Comparison of ENCODE assay signal across 21 mouse cellular contexts in the genomic region with DNA sequence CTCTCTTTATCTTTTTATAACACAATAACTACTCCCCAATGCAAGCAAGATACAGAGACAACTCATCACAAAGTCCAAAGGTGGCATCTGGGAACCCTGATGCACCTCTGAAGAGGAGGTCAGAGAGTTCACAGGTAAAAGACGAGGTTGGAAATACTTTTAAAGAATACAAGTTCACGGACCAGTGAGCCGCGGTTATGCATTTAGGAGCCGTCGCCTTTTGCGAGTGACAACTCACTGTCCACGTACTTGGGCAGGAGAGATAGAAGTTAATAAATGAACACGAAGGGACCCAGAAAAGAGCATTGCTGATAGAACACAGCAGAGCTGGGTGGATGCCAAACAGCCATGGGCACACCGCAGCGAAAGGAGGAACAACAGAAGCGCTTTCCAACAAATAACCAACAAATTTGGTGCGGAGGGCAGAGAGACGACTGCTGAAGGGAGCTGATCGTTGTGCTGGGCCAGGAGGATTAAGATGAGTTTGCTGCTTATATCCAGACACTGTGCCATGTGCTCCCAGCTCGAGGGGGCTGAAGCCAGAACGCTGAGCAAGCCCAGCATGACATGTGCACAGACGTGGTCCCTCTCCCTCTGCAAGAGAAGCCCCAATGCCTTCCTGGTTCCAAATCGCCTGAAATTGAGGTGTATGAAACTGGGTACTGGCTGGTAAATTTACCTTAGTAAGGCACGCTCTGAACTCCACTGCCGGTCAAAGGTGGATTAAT. TPM values are rescaled to one million over a fixed set of nuclear protein-coding genes. Genes with fewer than 3 reads are reported as not detected.
DNase-seq lines count a peak whose midpoint lies in the region; ATAC-seq and TF ChIP-seq lines count a peak whose summit lies in the region.
"Had no signal": no experiment of that assay in that cellular context is flagged by ENCODE, and none has a peak within 500 bp of the region (broad histone marks: within the 10 kb centered on the region; RNA-seq: fewer than 3 reads in every experiment).

No protein-coding gene starts in this region.

- H3K4me2 ChIP-seq in hindbrain, postnatal 0 days (ENCODE audit: low read depth, low read length): no peak overlapping the region
- no peak overlapping the region for H3K4me2 ChIP-seq in hindbrain, embryonic 12.5 days (replicated peaks)
- no peak overlapping the region; the same call in 1 of the 2 replicates for H3K4me2 ChIP-seq in kidney, postnatal 0 days (ENCODE audit: low read length)
- H3K4me2 ChIP-seq: hindbrain, embryonic 13.5 days; neural tube, embryonic 13.5 days had no signal

- no peaks in the 10 kb centered on the region for H3K36me3 ChIP-seq in hindbrain, postnatal 0 days (ENCODE audit: insufficient read depth, low read length)
- H3K36me3 ChIP-seq in hindbrain, embryonic 12.5 days: no peaks in the 10 kb centered on the region
- no peaks in the 10 kb centered on the region for H3K36me3 ChIP-seq in kidney, postnatal 0 days (ENCODE audit: insufficient read depth, low read length)
- H3K36me3 ChIP-seq: embryonic facial prominence, embryonic 10.5 days; G1E; heart, embryonic 10.5 days; hindbrain, embryonic 13.5 days; limb, embryonic 10.5 days; neural tube, embryonic 13.5 days had no signal

- H3K27me3 ChIP-seq in hindbrain, postnatal 0 days (ENCODE audit: insufficient read depth, low read length): no peaks in the 10 kb centered on the region
- H3K27me3 ChIP-seq in hindbrain, embryonic 12.5 days: no peaks in the 10 kb centered on the region
- H3K27me3 ChIP-seq in kidney, postnatal 0 days (ENCODE audit: insufficient read depth, low read length): no peaks in the 10 kb centered on the region
- H3K27me3 ChIP-seq: hindbrain, embryonic 13.5 days; neural tube, embryonic 13.5 days had no signal

- no peak overlapping the region for H3K4me3 ChIP-seq in hindbrain, postnatal 0 days (ENCODE audit: low read length)
- H3K4me3 ChIP-seq in hindbrain, embryonic 12.5 days: no peak overlapping the region
- H3K4me3 ChIP-seq in kidney, postnatal 0 days (replicated peaks; ENCODE audit: low read depth, low read length): no peak overlapping the region
- H3K4me3 ChIP-seq: embryonic facial prominence, embryonic 10.5 days; heart, embryonic 10.5 days; hindbrain, embryonic 13.5 days; limb, embryonic 10.5 days; neural tube, embryonic 13.5 days had no signal

- H3K9me3 ChIP-seq in hindbrain, postnatal 0 days (ENCODE audit: low read length): no peaks in the 10 kb centered on the region
- H3K9me3 ChIP-seq in hindbrain, embryonic 12.5 days (replicated peaks): no peaks in the 10 kb centered on the region
- H3K9me3 ChIP-seq in kidney, postnatal 0 days (replicated peaks; ENCODE audit: low read length): no peaks in the 10 kb centered on the region
- H3K9me3 ChIP-seq: embryonic facial prominence, embryonic 10.5 days; heart, embryonic 10.5 days; hindbrain, embryonic 13.5 days; limb, embryonic 10.5 days; neural tube, embryonic 13.5 days had no signal

- peak; percentile 62 to 70 for DNase-seq in cerebellum, postnatal 10 days
- DNase-seq in cerebellum, adult 9-11 months: no peak
- DNase-seq in hindbrain, postnatal 0 days (ENCODE audit: low spot score): peak; percentile 35
- peak; percentile 32 for DNase-seq in brain, embryonic 14.5 days (ENCODE audit: low read depth)
- DNase-seq in kidney, postnatal 0 days (ENCODE audit: low spot score): no peak
- DNase-seq in right cerebral cortex, postnatal 4 days: no peak
- DNase-seq: gastrocnemius, postnatal 14 days; heart, postnatal 10 days; thymus, postnatal 36 days had no signal

- TF ChIP-seq CTCF in hindbrain, postnatal 0 days (IDR thresholded peaks at IDR 0.05; ENCODE audit: low read depth): no peak
- TF ChIP-seq CTCF in brain, embryonic 14.5 days (IDR thresholded peaks at IDR 0.05; ENCODE audit: borderline replicate concordance, extremely low read depth, insufficient read depth, insufficient read length): no peak
- no peak for TF ChIP-seq CTCF in kidney, postnatal 0 days (IDR thresholded peaks at IDR 0.05; ENCODE audit: low read depth)

- no peak overlapping the region for H3K27ac ChIP-seq in hindbrain, postnatal 0 days
- H3K27ac ChIP-seq in hindbrain, embryonic 12.5 days: no peak overlapping the region
- H3K27ac ChIP-seq in kidney, postnatal 0 days: peak overlapping the region; percentile 31; the same call in 1 of the 2 replicates
- H3K27ac ChIP-seq: embryonic facial prominence, embryonic 10.5 days; heart, embryonic 10.5 days; hindbrain, embryonic 13.5 days; limb, embryonic 10.5 days; liver, embryonic 14.5 days; neural tube, embryonic 13.5 days had no signal

- ATAC-seq in hindbrain, postnatal 0 days: no peak
- ATAC-seq in hindbrain, embryonic 12.5 days (ENCODE audit: low FRiP score): no peak
- ATAC-seq in kidney, postnatal 0 days (replicated peaks; ENCODE audit: low FRiP score, low read depth): no peak
- no peak for ATAC-seq in megakaryocyte-erythroid progenitor cell, adult 5-6 weeks (replicated peaks; ENCODE audit: low FRiP score, low TSS enrichment, poor library complexity, severe bottlenecking)
- ATAC-seq: CD4-positive, CD25-positive, alpha-beta regulatory T cell, adult 4 months; lung, postnatal 0 days had no signal

- no peak for TF ChIP-seq POLR2A in brain, embryonic 14.5 days (IDR thresholded peaks at IDR 0.05; ENCODE audit: borderline replicate concordance, extremely low read depth, insufficient read depth, insufficient read length, poor library complexity, severe bottlenecking)

- H3K4me1 ChIP-seq in hindbrain, postnatal 0 days (ENCODE audit: insufficient read depth, low read length): no peaks in the 10 kb centered on the region
- no peaks in the 10 kb centered on the region for H3K4me1 ChIP-seq in hindbrain, embryonic 12.5 days
- peaks cover 11% of the 10 kb centered on the region; the same call in 1 of the 2 replicates for H3K4me1 ChIP-seq in kidney, postnatal 0 days (replicated peaks; ENCODE audit: insufficient read depth, low read length)
- H3K4me1 ChIP-seq: hindbrain, embryonic 13.5 days; neural tube, embryonic 13.5 days had no signal

- 60% methylated on average over 21 of the region's 21 CpGs for WGBS in hindbrain, postnatal 0 days
- WGBS in hindbrain, embryonic 12.5 days: 84% methylated on average over 21 of the region's 21 CpGs
- WGBS in kidney, postnatal 0 days: 68% methylated on average over 21 of the region's 21 CpGs

- H3K9ac ChIP-seq in hindbrain, postnatal 0 days (replicated peaks; ENCODE audit: low read length): no peak overlapping the region
- H3K9ac ChIP-seq in hindbrain, embryonic 12.5 days: no peak overlapping the region
- no peak overlapping the region for H3K9ac ChIP-seq in kidney, postnatal 0 days (ENCODE audit: low read depth, low read length)
- H3K9ac ChIP-seq: hindbrain, embryonic 13.5 days; liver, embryonic 14.5 days; neural tube, embryonic 13.5 days had no signal

RNA-seq across cellular contexts. Expression of a gene that starts 35.1 kb away (rescaled TPM):
- 3.7 and 4.6 TPM in 2 replicates for total RNA-seq in hindbrain, postnatal 0 days (2014; rRNA removed)
- 1.1 and 1.3 TPM in 2 replicates for polyA plus RNA-seq in hindbrain, postnatal 0 days (2015; fragmentation: Nextera tagmentation; extraction: Ambion mirVana)
- 0.31 TPM in 2 replicates for polyA plus RNA-seq in hindbrain, embryonic 12.5 days (2016; fragmentation: Nextera tagmentation; extraction: Ambion mirVana)
- 0.30 and 0.90 TPM in 2 replicates for polyA plus RNA-seq in brain, embryonic 14.5 days (2012; rRNA removed)
- 65.5 and 79.5 TPM in 2 replicates for polyA plus RNA-seq in kidney, postnatal 0 days (2015; fragmentation: Nextera tagmentation; extraction: Ambion mirVana)
- total RNA-seq in megakaryocyte-erythroid progenitor cell, adult 5-6 weeks (2014; fragmentation: Nextera tagmentation): not detected in 2 replicates
- total RNA-seq in megakaryocyte-erythroid progenitor cell, adult 5-6 weeks (2017): not detected in 2 replicates
- total RNA-seq: monocyte, adult 5-6 weeks had no signal
- polyA plus RNA-seq: CD4-positive, CD25-positive, alpha-beta regulatory T cell, adult 4 months; G1E had no signal

Comparison
In these comparisons a context has a peak if more than half of its experiments do, and no peak if none do; other contexts are left out.
1. DNase-seq: peak in cerebellum, postnatal 10 days (2 of 2), hindbrain, postnatal 0 days (single experiment) and brain, embryonic 14.5 days (single experiment); none in cerebellum, adult 9-11 months (single experiment), kidney, postnatal 0 days (single experiment) and right cerebral cortex, postnatal 4 days (single experiment).
2. RNA of a gene that starts 35.1 kb away (polyA plus RNA-seq): 65.5 to 79.5 TPM in kidney, postnatal 0 days; 1.1 to 1.3 TPM in hindbrain, postnatal 0 days, 0.30 to 0.90 TPM in brain, embryonic 14.5 days and 0.31 TPM in hindbrain, embryonic 12.5 days; every median in the first group is over 10 times any median in the second.